In the genomic region with DNA sequence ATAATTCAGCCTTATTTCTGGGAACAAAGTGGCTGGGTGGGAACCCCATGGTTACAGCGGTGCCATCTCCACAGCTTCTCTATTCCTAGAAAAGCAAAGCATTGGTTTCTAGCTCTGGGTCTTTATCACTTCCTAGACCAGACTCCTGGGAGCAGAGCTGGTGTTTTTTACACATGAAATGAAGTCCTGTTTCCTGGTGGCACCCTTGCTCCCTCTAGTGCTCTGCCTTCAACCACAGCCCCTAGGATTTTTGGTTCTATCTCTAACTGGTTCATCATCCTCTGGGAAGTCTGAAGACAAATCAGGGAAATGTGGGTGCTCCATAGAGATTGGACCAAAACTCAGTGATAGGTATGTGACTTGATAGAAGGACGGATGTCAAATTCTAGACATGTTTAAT, we compare ENCODE assay signal across 19 mouse cellular contexts. TPM values are rescaled to one million over a fixed set of nuclear protein-coding genes. Genes with fewer than 3 reads are reported as not detected.
DNase-seq lines count a peak whose midpoint lies in the region; ATAC-seq and TF ChIP-seq lines count a peak whose summit lies in the region.
"Had no signal": no experiment of that assay in that cellular context is flagged by ENCODE, and none has a peak within 500 bp of the region (broad histone marks: within the 10 kb centered on the region; RNA-seq: fewer than 3 reads in every experiment).

No protein-coding gene starts in this region.

- no peak for TF ChIP-seq EP300 in liver, postnatal 0 days (IDR thresholded peaks at IDR 0.05; ENCODE audit: low read depth)

- H3K4me1 ChIP-seq in heart, embryonic 15.5 days (replicated peaks) = peaks cover 35% of the 10 kb centered on the region
- peaks cover 8% of the 10 kb centered on the region for H3K4me1 ChIP-seq in liver, postnatal 0 days (ENCODE audit: insufficient read depth)
- H3K4me1 ChIP-seq in intestine, embryonic 14.5 days (replicated peaks; ENCODE audit: control insufficient read depth, insufficient read depth, low read length) = peaks cover 29% of the 10 kb centered on the region
- no peaks in the 10 kb centered on the region for H3K4me1 ChIP-seq in forebrain, embryonic 10.5 days
- H3K4me1 ChIP-seq: limb, embryonic 10.5 days; midbrain, embryonic 12.5 days had no signal

- ATAC-seq in heart, embryonic 15.5 days (replicated peaks; ENCODE audit: insufficient number of reproducible peaks, insufficient read depth, low FRiP score, low read depth) = no peak
- no peak for ATAC-seq in liver, postnatal 0 days
- no peak for ATAC-seq in intestine, embryonic 14.5 days (replicated peaks; ENCODE audit: low FRiP score, low TSS enrichment, low read depth)
- ATAC-seq: CD4-positive, CD25-positive, alpha-beta regulatory T cell, adult 4 months had no signal

- H3K4me2 ChIP-seq in heart, embryonic 15.5 days = no peak overlapping the region
- H3K4me2 ChIP-seq in liver, postnatal 0 days (ENCODE audit: low read depth, low read length) = no peak overlapping the region
- H3K4me2 ChIP-seq in intestine, embryonic 14.5 days (ENCODE audit: low read length) = no peak overlapping the region
- H3K4me2 ChIP-seq: hindbrain, embryonic 13.5 days; midbrain, embryonic 12.5 days; stomach, embryonic 15.5 days had no signal

- no peak for DNase-seq in heart, adult 9 months (ENCODE audit: low spot score in 2 of 2)
- no peak for DNase-seq in liver, postnatal 0 days
- DNase-seq in liver = no peak
- DNase-seq in MN1 (ENCODE audit: low spot score) = peak; percentile 31
- no peak for DNase-seq in intestine, embryonic 14.5 days (ENCODE audit: low spot score)
- no peak for DNase-seq in forebrain, embryonic 10.5 days (ENCODE audit: extremely low spot score, low spot score)
- no peak for DNase-seq in Muller cell, postnatal 12 days (ENCODE audit: inconsistent ontology term)
- DNase-seq: cerebellum, adult 8-10 months; embryo, embryonic 11 days; gastrocnemius, postnatal 25 days; right cerebral cortex, postnatal 4 days; thymus, postnatal 14 days had no signal

- no peaks in the 10 kb centered on the region for H3K27me3 ChIP-seq in heart, embryonic 15.5 days
- H3K27me3 ChIP-seq in liver, postnatal 0 days (ENCODE audit: insufficient read depth, low read length) = no peaks in the 10 kb centered on the region
- no peaks in the 10 kb centered on the region for H3K27me3 ChIP-seq in intestine, embryonic 14.5 days (replicated peaks; ENCODE audit: control insufficient read depth, insufficient read depth, low read length)
- no peaks in the 10 kb centered on the region for H3K27me3 ChIP-seq in forebrain, embryonic 10.5 days (ENCODE audit: poor library complexity, severe bottlenecking)
- H3K27me3 ChIP-seq: hindbrain, embryonic 13.5 days; midbrain, embryonic 12.5 days; stomach, embryonic 15.5 days had no signal

- no peak overlapping the region for H3K9ac ChIP-seq in heart, embryonic 15.5 days
- no peak overlapping the region for H3K9ac ChIP-seq in liver, postnatal 0 days (replicated peaks)
- H3K9ac ChIP-seq in intestine, embryonic 14.5 days (ENCODE audit: low read length) = no peak overlapping the region
- H3K9ac ChIP-seq: hindbrain, embryonic 13.5 days; midbrain, embryonic 12.5 days; stomach, embryonic 15.5 days had no signal

- H3K36me3 ChIP-seq in heart, embryonic 15.5 days = peaks cover 30% of the 10 kb centered on the region
- H3K36me3 ChIP-seq in liver, postnatal 0 days (replicated peaks; ENCODE audit: insufficient read depth, low read length) = peaks cover 45% of the 10 kb centered on the region
- H3K36me3 ChIP-seq in intestine, embryonic 14.5 days (ENCODE audit: control insufficient read depth, insufficient read depth, low read length) = peaks cover 40% of the 10 kb centered on the region
- H3K36me3 ChIP-seq in forebrain, embryonic 10.5 days (replicated peaks) = peaks cover 56% of the 10 kb centered on the region

- no peaks in the 10 kb centered on the region for H3K9me3 ChIP-seq in heart, embryonic 15.5 days (replicated peaks)
- H3K9me3 ChIP-seq in liver, postnatal 0 days (ENCODE audit: low read length) = no peaks in the 10 kb centered on the region
- no peaks in the 10 kb centered on the region for H3K9me3 ChIP-seq in intestine, embryonic 14.5 days (ENCODE audit: control insufficient read depth, low read length)
- H3K9me3 ChIP-seq in forebrain, embryonic 10.5 days = no peaks in the 10 kb centered on the region
- H3K9me3 ChIP-seq: hindbrain, embryonic 13.5 days; limb, embryonic 10.5 days; midbrain, embryonic 12.5 days; stomach, embryonic 15.5 days had no signal

- peak; percentile 52 for TF ChIP-seq CTCF in liver, postnatal 0 days (IDR thresholded peaks at IDR 0.05; ENCODE audit: low read depth)

- WGBS in heart, embryonic 15.5 days = 73% methylated on average over 2 of the region's 2 CpGs
- 80% methylated on average over 2 of the region's 2 CpGs for WGBS in liver, postnatal 0 days (ENCODE audit: insufficient replicate concordance)
- 92% methylated on average over 2 of the region's 2 CpGs for WGBS in intestine, embryonic 14.5 days
- 90% methylated on average over 2 of the region's 2 CpGs for WGBS in forebrain, embryonic 10.5 days

- H3K4me3 ChIP-seq in heart, embryonic 15.5 days = no peak overlapping the region
- no peak overlapping the region for H3K4me3 ChIP-seq in liver, postnatal 0 days (ENCODE audit: low read depth, low read length)
- no peak overlapping the region for H3K4me3 ChIP-seq in intestine, embryonic 14.5 days (ENCODE audit: low read depth, low read length)
- H3K4me3 ChIP-seq in forebrain, embryonic 10.5 days = no peak overlapping the region
- H3K4me3 ChIP-seq: erythroblast, embryonic 14.5 days; hindbrain, embryonic 13.5 days; limb, embryonic 10.5 days; midbrain, embryonic 12.5 days; stomach, embryonic 15.5 days had no signal

- peak overlapping the region; percentile 68 for H3K27ac ChIP-seq in heart, embryonic 15.5 days
- no peak overlapping the region for H3K27ac ChIP-seq in liver, postnatal 0 days (ENCODE audit: low read depth)
- H3K27ac ChIP-seq in intestine, embryonic 14.5 days (ENCODE audit: low read depth) = peak overlapping the region; percentile 76
- no peak overlapping the region for H3K27ac ChIP-seq in forebrain, embryonic 10.5 days
- H3K27ac ChIP-seq: hindbrain, embryonic 13.5 days; limb, embryonic 10.5 days; midbrain, embryonic 12.5 days had no signal

RNA-seq across cellular contexts. Expression of a gene that starts 22.2 kb away (rescaled TPM):
- polyA plus RNA-seq in heart, embryonic 15.5 days (2015; fragmentation: Nextera tagmentation; extraction: Ambion mirVana) = 43.9 and 45.3 TPM in 2 replicates
- 21.0 and 22.2 TPM in 2 replicates for polyA plus RNA-seq in liver, postnatal 0 days (2015; fragmentation: Nextera tagmentation; extraction: Ambion mirVana)
- polyA plus RNA-seq in intestine, embryonic 14.5 days (2014; fragmentation: Nextera tagmentation; extraction: Ambion mirVana) = 51.0 and 55.8 TPM in 2 replicates
- polyA plus RNA-seq in forebrain, embryonic 10.5 days (2016; fragmentation: Nextera tagmentation; extraction: Ambion mirVana) = 40.1 and 42.5 TPM in 2 replicates

RNA-seq across cellular contexts. Expression of a gene that starts 28.9 kb away (rescaled TPM):
- 50.3 and 56.1 TPM in 2 replicates for polyA plus RNA-seq in heart, embryonic 15.5 days (2015; fragmentation: Nextera tagmentation; extraction: Ambion mirVana)
- polyA plus RNA-seq in liver, postnatal 0 days (2015; fragmentation: Nextera tagmentation; extraction: Ambion mirVana) = 11.9 and 12.4 TPM in 2 replicates
- polyA plus RNA-seq in intestine, embryonic 14.5 days (2014; fragmentation: Nextera tagmentation; extraction: Ambion mirVana) = 62.1 and 67.1 TPM in 2 replicates
- polyA plus RNA-seq in forebrain, embryonic 10.5 days (2016; fragmentation: Nextera tagmentation; extraction: Ambion mirVana) = 55.7 and 57.8 TPM in 2 replicates

Comparison
In these comparisons a context has a peak if more than half of its experiments do, and no peak if none do; other contexts are left out.
1. H3K27ac ChIP-seq: peak in heart, embryonic 15.5 days (single experiment) and intestine, embryonic 14.5 days (single experiment); none in liver, postnatal 0 days (single experiment) and forebrain, embryonic 10.5 days (single experiment).